15 mouse cellular contexts compared by ENCODE assay signal in genomic region chr4:102851161-102851560, GRCm38 (mm10).
"Had no signal": no experiment of that assay in that cellular context is flagged by ENCODE, and none has a peak within 500 bp of the region (broad histone marks: within the 10 kb centered on the region; RNA-seq: fewer than 3 reads in every experiment).

No protein-coding gene starts in this region.

- DNase-seq: retina, postnatal 1 day; right cerebral cortex, adult 18-20 months; right cerebral cortex, postnatal 14 days; right cerebral cortex, postnatal 25 days; right cerebral cortex, postnatal 4 days; spleen, adult 18-20 months; thymus, adult 18-20 months; thymus, adult 2 months; thymus, postnatal 14 days; thymus, postnatal 25 days; thymus, postnatal 36 days; thymus, postnatal 4 days had no signal

- H3K36me3 ChIP-seq: stomach, embryonic 15.5 days had no signal

- H3K4me2 ChIP-seq: neural tube, embryonic 15.5 days; stomach, embryonic 15.5 days had no signal

- H3K9me3 ChIP-seq: neural tube, embryonic 15.5 days; stomach, embryonic 15.5 days had no signal

- H3K4me3 ChIP-seq: neural tube, embryonic 15.5 days; stomach, embryonic 15.5 days had no signal

- H3K4me1 ChIP-seq: stomach, embryonic 15.5 days had no signal

- H3K9ac ChIP-seq: neural tube, embryonic 15.5 days; stomach, embryonic 15.5 days had no signal

- H3K27ac ChIP-seq: neural tube, embryonic 15.5 days; stomach, embryonic 15.5 days; stomach, postnatal 0 days had no signal

- H3K27me3 ChIP-seq: neural tube, embryonic 15.5 days; stomach, embryonic 15.5 days had no signal
